Mouse (Mus musculus): ENCODE measurements at regions not wholly inside any gene's neighbourhood (a gene's known extent, or its start where the extent isn't known, plus 50 kb on each side); places are given as distances from the start of the nearest gene placed in this dataset.

DNA sequence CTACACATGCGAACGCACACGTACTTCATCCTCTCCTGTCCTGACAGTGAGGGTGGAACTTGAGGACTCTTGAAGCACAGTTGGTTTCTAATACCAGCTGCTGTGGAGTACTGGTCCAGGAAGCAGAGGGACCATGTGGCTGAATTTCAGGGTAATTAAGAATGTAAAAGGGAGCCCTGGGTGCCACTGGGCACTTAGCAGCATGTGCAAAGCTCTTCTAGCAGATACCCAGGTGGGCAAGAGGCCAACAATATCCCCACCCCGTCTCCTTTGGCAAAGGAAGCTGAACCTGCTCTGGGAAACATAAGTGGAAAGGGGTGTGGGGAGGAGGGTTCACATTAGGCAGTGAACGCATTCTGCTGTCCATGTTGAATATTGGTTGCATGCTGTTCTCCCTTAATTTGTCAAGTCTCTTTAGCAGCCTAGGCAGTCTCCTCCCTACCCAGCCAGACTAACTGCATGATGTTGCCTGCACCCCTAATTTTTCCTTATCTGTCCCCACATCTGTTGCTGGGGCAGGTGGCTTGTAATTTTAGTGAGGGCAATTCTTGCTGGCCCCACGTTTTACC is 369.6 kb downstream of the Sorl1 start:
- WGBS: 76% methylated on average over 6 of the region's 6 CpGs
- TF ChIP-seq POLR2A (IDR thresholded peaks at IDR 0.05; ENCODE audit: control insufficient read depth, extremely low read depth, insufficient read depth, low read length, poor library complexity) (no peak), CTCF (IDR thresholded peaks at IDR 0.05; ENCODE audit: borderline replicate concordance, control insufficient read depth, extremely low read depth, insufficient read depth, low read length, poor library complexity) (no peak)

DNA sequence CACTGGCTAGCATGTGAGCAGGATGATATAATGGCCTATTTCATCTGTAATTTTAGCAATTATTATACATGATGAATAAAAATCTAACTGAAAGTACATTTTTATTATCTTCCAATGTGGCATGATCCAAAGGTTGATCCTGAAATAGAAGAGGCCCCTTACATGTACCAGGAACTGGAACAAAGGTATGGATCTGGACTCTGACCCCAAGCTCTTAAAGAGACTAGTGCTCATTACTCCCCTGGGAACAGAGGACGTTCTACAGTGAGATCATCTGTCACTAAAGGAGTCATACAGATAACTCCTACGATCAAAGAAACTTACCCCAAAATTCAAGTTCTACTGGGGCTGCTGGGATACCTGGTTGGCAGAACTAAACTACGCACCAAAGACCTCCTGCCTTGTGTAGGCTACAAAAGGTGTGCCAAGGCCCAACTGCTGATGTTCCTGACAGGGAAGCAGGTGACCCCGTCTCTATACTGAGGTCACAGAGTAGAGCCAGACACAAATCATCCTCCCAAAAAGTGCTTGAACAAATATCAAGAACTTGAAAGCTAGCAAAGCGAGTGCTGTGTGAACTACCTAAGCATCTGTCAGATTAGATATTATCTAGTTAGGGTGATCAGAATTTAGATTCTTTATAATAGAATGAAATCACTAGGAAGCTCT is 378.0 kb downstream of the Sorl1 start:
- WGBS: 92% methylated on average over 5 of the region's 5 CpGs
- Histone ChIP-seq H3K36me3 (ENCODE audit: control insufficient read depth, insufficient read depth, low read length) (no peaks in the 10 kb centered on the region), H3K4me1 (replicated peaks; ENCODE audit: control insufficient read depth, insufficient read depth, low read length) (no peaks in the 10 kb centered on the region), H3K4me3 (ENCODE audit: control insufficient read depth, insufficient read depth, low read length) (no peak overlapping the region), H3K27ac (ENCODE audit: control insufficient read depth, insufficient read depth, low read length) (no peak overlapping the region), H3K27me3 (ENCODE audit: control insufficient read depth, insufficient read depth, low read length) (no peaks in the 10 kb centered on the region)
- TF ChIP-seq POLR2A (IDR thresholded peaks at IDR 0.05; ENCODE audit: control insufficient read depth, extremely low read depth, insufficient read depth, low read length, poor library complexity) (no peak), CTCF (IDR thresholded peaks at IDR 0.05; ENCODE audit: borderline replicate concordance, control insufficient read depth, extremely low read depth, insufficient read depth, low read length, poor library complexity) (no peak)
- no peak for DNase-seq

More for the DNA sequence above, 369.6 kb downstream of the Sorl1 start:
- no peak for DNase-seq
- H3K4me3 ChIP-seq (ENCODE audit: control insufficient read depth, insufficient read depth, low read length): no peak overlapping the region
- no peaks in the 10 kb centered on the region for H3K27me3 ChIP-seq (ENCODE audit: control insufficient read depth, insufficient read depth, low read length)
- H3K36me3 ChIP-seq (ENCODE audit: control insufficient read depth, insufficient read depth, low read length): no peaks in the 10 kb centered on the region
- H3K27ac ChIP-seq (ENCODE audit: control insufficient read depth, insufficient read depth, low read length): no peak overlapping the region
- no peaks in the 10 kb centered on the region for H3K4me1 ChIP-seq (replicated peaks; ENCODE audit: control insufficient read depth, insufficient read depth, low read length)

DNA sequence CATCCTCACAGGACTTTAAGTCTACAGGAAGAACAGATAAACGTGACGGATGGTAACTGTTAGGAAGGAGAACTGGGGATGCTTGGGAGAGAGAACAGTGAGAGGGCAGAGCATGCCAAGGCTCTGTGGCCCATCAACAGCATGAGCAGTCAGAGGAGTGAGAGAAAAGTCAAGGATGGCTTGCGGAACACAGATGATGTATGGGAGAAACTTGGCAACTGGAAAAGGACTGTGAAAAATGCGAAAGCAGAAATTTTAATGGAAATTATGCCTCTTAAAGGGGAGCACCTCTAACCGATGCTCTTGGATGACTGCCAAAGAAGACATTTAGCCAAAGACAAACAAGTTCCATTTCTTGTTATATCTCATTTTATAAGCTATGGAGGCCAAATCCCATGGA is 382.6 kb downstream of the Sorl1 start:
- WGBS: 86% methylated on average over 5 of the region's 5 CpGs
- H3K4me1 ChIP-seq (replicated peaks; ENCODE audit: control insufficient read depth, insufficient read depth, low read length): no peaks in the 10 kb centered on the region
- TF ChIP-seq POLR2A (IDR thresholded peaks at IDR 0.05; ENCODE audit: control insufficient read depth, extremely low read depth, insufficient read depth, low read length, poor library complexity) (no peak), CTCF (IDR thresholded peaks at IDR 0.05; ENCODE audit: borderline replicate concordance, control insufficient read depth, extremely low read depth, insufficient read depth, low read length, poor library complexity) (no peak)
- DNase-seq: no peak
- no peak overlapping the region for H3K27ac ChIP-seq (ENCODE audit: control insufficient read depth, insufficient read depth, low read length)
- no peaks in the 10 kb centered on the region for H3K27me3 ChIP-seq (ENCODE audit: control insufficient read depth, insufficient read depth, low read length)
- no peaks in the 10 kb centered on the region for H3K36me3 ChIP-seq (ENCODE audit: control insufficient read depth, insufficient read depth, low read length)
- H3K4me3 ChIP-seq (ENCODE audit: control insufficient read depth, insufficient read depth, low read length): no peak overlapping the region

DNA sequence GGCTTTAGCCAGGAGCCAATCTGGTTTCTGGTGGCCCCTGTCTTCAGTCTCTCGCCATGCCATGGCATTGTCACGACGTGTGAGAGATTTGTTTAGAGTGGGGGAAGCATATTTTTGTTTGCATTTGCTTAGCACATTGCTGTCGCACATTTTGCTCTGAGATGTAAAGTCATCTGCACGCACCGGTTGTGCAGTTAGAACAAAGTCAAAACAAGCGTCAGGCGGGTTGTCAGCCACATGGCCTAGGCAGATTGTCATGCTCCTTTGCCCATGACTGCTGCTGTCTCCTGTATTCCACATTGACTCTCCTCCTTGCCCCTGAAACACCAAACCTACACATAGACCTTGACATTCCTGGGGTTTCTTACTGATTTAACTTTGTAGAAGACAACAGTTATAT is 383.6 kb downstream of the Sorl1 start:
- WGBS: 97% methylated on average over 8 of the region's 8 CpGs
- no peak for TF ChIP-seq POLR2A (IDR thresholded peaks at IDR 0.05; ENCODE audit: control insufficient read depth, extremely low read depth, insufficient read depth, low read length, poor library complexity)
- no peak for TF ChIP-seq CTCF (IDR thresholded peaks at IDR 0.05; ENCODE audit: borderline replicate concordance, control insufficient read depth, extremely low read depth, insufficient read depth, low read length, poor library complexity)
- Histone ChIP-seq H3K4me3 (ENCODE audit: control insufficient read depth, insufficient read depth, low read length) (no peak overlapping the region), H3K27ac (ENCODE audit: control insufficient read depth, insufficient read depth, low read length) (no peak overlapping the region), H3K4me1 (replicated peaks; ENCODE audit: control insufficient read depth, insufficient read depth, low read length) (no peaks in the 10 kb centered on the region), H3K36me3 (ENCODE audit: control insufficient read depth, insufficient read depth, low read length) (no peaks in the 10 kb centered on the region), H3K27me3 (ENCODE audit: control insufficient read depth, insufficient read depth, low read length) (no peaks in the 10 kb centered on the region)
- DNase-seq: no peak

DNA sequence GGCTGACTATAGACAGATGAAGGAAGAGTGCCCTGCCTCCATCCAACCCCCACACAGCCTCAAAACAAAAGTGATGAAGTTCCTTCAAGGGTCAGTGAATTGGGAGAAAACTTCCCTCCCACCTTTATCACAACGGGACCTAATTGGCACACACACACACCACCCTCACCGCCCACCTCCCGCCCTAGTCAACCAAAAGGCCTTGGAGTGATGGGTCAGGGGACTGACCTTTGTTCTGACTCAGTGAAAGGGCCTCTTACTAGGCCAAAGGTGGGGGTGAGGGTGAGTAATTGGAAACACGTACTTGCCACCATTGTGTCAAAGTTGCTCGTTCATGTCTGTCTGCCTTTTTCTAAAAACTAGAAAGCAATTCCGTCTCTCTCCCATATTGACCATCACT is 386.4 kb downstream of the Sorl1 start:
- H3K27ac ChIP-seq (ENCODE audit: control insufficient read depth, insufficient read depth, low read length): no peak overlapping the region
- WGBS: 88% methylated on average over 6 of the region's 6 CpGs
- DNase-seq: no peak
- no peaks in the 10 kb centered on the region for H3K4me1 ChIP-seq (replicated peaks; ENCODE audit: control insufficient read depth, insufficient read depth, low read length)
- TF ChIP-seq POLR2A (IDR thresholded peaks at IDR 0.05; ENCODE audit: control insufficient read depth, extremely low read depth, insufficient read depth, low read length, poor library complexity) (no peak), CTCF (IDR thresholded peaks at IDR 0.05; ENCODE audit: borderline replicate concordance, control insufficient read depth, extremely low read depth, insufficient read depth, low read length, poor library complexity) (no peak)
- no peaks in the 10 kb centered on the region for H3K36me3 ChIP-seq (ENCODE audit: control insufficient read depth, insufficient read depth, low read length)
- no peaks in the 10 kb centered on the region for H3K27me3 ChIP-seq (ENCODE audit: control insufficient read depth, insufficient read depth, low read length)
- no peak overlapping the region for H3K4me3 ChIP-seq (ENCODE audit: control insufficient read depth, insufficient read depth, low read length)

DNA sequence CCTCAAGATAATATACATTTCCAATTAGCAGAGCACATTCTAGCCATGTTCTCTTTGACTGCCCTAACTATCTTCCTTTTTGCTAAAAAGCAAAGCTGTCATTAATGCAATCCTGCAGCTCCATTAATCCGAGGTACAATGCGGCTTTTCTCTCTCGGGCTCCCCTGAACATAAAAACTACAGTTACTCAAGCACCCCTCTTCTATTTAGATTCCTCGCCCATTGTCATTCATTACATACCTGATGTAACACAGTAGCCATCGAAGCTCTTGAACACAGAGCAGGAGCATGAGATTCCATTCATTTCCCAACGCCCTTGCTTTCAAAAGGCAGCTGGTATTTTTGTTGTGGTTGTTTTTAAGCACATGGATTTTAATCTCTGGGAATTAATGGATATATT is 387.2 kb downstream of the Sorl1 start:
- no peak for DNase-seq
- no peaks in the 10 kb centered on the region for H3K4me1 ChIP-seq (replicated peaks; ENCODE audit: control insufficient read depth, insufficient read depth, low read length)
- no peaks in the 10 kb centered on the region for H3K27me3 ChIP-seq (ENCODE audit: control insufficient read depth, insufficient read depth, low read length)
- H3K27ac ChIP-seq (ENCODE audit: control insufficient read depth, insufficient read depth, low read length): no peak overlapping the region
- TF ChIP-seq POLR2A (IDR thresholded peaks at IDR 0.05; ENCODE audit: control insufficient read depth, extremely low read depth, insufficient read depth, low read length, poor library complexity) (no peak), CTCF (IDR thresholded peaks at IDR 0.05; ENCODE audit: borderline replicate concordance, control insufficient read depth, extremely low read depth, insufficient read depth, low read length, poor library complexity) (no peak)
- H3K4me3 ChIP-seq (ENCODE audit: control insufficient read depth, insufficient read depth, low read length): no peak overlapping the region
- no peaks in the 10 kb centered on the region for H3K36me3 ChIP-seq (ENCODE audit: control insufficient read depth, insufficient read depth, low read length)
- 60% methylated on average over 6 of the region's 6 CpGs for WGBS
